Mouse (Mus musculus) testis, adult 2 months (tissue): Measurements from ENCODE around the gene Celsr1.

Experiments
- CTCF ChIP-seq: fragments of 200-500 bp; IDR thresholded peaks from 2 replicates; pipeline ENCODE4 v1.5.1; 2012; ENCODE audit warnings: low read depth, mild to moderate bottlenecking, inconsistent platforms, low read length, moderate library complexity; ENCODE audit not compliant: control insufficient read depth, insufficient read depth, insufficient replicate concordance
- POLR2A ChIP-seq: fragments of 200-500 bp; IDR thresholded peaks from 2 replicates; pipeline ENCODE4 v1.6.1; 2012; ENCODE audit warnings: low read depth, mild to moderate bottlenecking, inconsistent platforms, low read length, moderate library complexity; ENCODE audit not compliant: control insufficient read depth

GRCm38 (mm10) chr15:86058931-86059834 lies 25.6 kb upstream of the Celsr1 start:
- TF ChIP-seq CTCF = no peak
- TF ChIP-seq POLR2A = no peak
